Mouse (Mus musculus): ENCODE measurements around the gene Ninj2.

The Ninj2 gene

GRCm38 (mm10) chr6:120193793-120194192 lies 100.6 kb downstream of the Ninj2 start:
- intact Hi-C loops (cut with DNase I) = loop anchor here (2.0 to 10.0 kb wide), 4 partner anchors 81 to 699 kb away; partner anchors contain the start of gene Wnk1

GRCm38 (mm10) chr6:120194305-120194704 lies 101.2 kb downstream of the Ninj2 start:
- intact Hi-C loops (cut with DNase I) = loop anchor here (5.0 to 10.0 kb wide), 2 partner anchors 82 to 700 kb away; no protein-coding TSS in a partner anchor

GRCm38 (mm10) chr6:120194963-120195362 lies 101.8 kb downstream of the Ninj2 start:
- intact Hi-C loops (cut with DNase I) = loop anchor here (5.0 to 10.0 kb wide), 3 partner anchors 83 to 700 kb away; no protein-coding TSS in a partner anchor

- intact Hi-C loops (cut with DNase I) = loop anchor here (5.0 to 10.0 kb wide), 2 partner anchors 405 to 702 kb away; no protein-coding TSS in a partner anchor
Measured at GRCm38 (mm10) chr6:120196837-120197236, 103.7 kb downstream of the Ninj2 start.

GRCm38 (mm10) chr6:120197964-120198363 lies 104.8 kb downstream of the Ninj2 start:
- intact Hi-C loops (cut with DNase I) = loop anchor here (5.0 to 10.0 kb wide), 2 partner anchors 406 to 703 kb away; no protein-coding TSS in a partner anchor

- intact Hi-C loops (cut with DNase I) = loop anchor here (5.0 to 10.0 kb wide), 2 partner anchors 408 to 705 kb away; no protein-coding TSS in a partner anchor
Measured at GRCm38 (mm10) chr6:120199638-120200394, 106.7 kb downstream of the Ninj2 start.

- intact Hi-C loops (cut with DNase I) = no loop called here
Measured at GRCm38 (mm10) chr6:120201956-120202355, 108.8 kb downstream of the Ninj2 start.

GRCm38 (mm10) chr6:120202406-120202805 lies 109.3 kb downstream of the Ninj2 start:
- intact Hi-C loops (cut with DNase I) = no loop called here

- intact Hi-C loops (cut with DNase I) = no loop called here
Measured at GRCm38 (mm10) chr6:120206586-120206985, 113.4 kb downstream of the Ninj2 start.

GRCm38 (mm10) chr6:120211536-120211935 lies 118.4 kb downstream of the Ninj2 start:
- intact Hi-C loops (cut with DNase I) = no loop called here

GRCm38 (mm10) chr6:120216702-120217101 lies 123.6 kb downstream of the Ninj2 start:
- intact Hi-C loops (cut with DNase I) = no loop called here

- intact Hi-C loops (cut with DNase I) = no loop called here
Measured at GRCm38 (mm10) chr6:120219281-120219680, 126.1 kb downstream of the Ninj2 start.

GRCm38 (mm10) chr6:120222669-120223068 lies 129.5 kb downstream of the Ninj2 start:
- intact Hi-C loops (cut with DNase I) = loop anchor here (2.0 kb wide), 2 partner anchors 78 to 102 kb away; no protein-coding TSS in a partner anchor

GRCm38 (mm10) chr6:120225355-120225754 lies 132.2 kb downstream of the Ninj2 start:
- intact Hi-C loops (cut with DNase I) = no loop called here

- intact Hi-C loops (cut with DNase I) = no loop called here
Measured at GRCm38 (mm10) chr6:120227068-120227467, 133.9 kb downstream of the Ninj2 start.

- intact Hi-C loops (cut with DNase I) = no loop called here
Measured at GRCm38 (mm10) chr6:120229806-120230205, 136.7 kb downstream of the Ninj2 start.

- intact Hi-C loops (cut with DNase I) = no loop called here
Measured at GRCm38 (mm10) chr6:120230441-120230840, 137.3 kb downstream of the Ninj2 start.

GRCm38 (mm10) chr6:120232885-120233284 lies 139.7 kb downstream of the Ninj2 start:
- intact Hi-C loops (cut with DNase I) = no loop called here

- intact Hi-C loops (cut with DNase I) = no loop called here
Measured at GRCm38 (mm10) chr6:120235874-120236273, 142.7 kb downstream of the Ninj2 start.

- intact Hi-C loops (cut with DNase I) = no loop called here
Measured at GRCm38 (mm10) chr6:120240461-120240860, 147.3 kb downstream of the Ninj2 start.

- intact Hi-C loops (cut with DNase I) = no loop called here
Measured at GRCm38 (mm10) chr6:120241453-120241852, 148.3 kb downstream of the Ninj2 start.

- intact Hi-C loops (cut with DNase I) = no loop called here
Measured at GRCm38 (mm10) chr6:120242530-120242929, 149.4 kb downstream of the Ninj2 start.

- intact Hi-C loops (cut with DNase I) = no loop called here
Measured at GRCm38 (mm10) chr6:120243250-120243649, 150.1 kb downstream of the Ninj2 start.
